Mouse (Mus musculus) heart, embryonic 14.5 days (tissue): ENCODE data around the gene 2010003K11Rik. TPM values are rescaled to one million over a fixed set of nuclear protein-coding genes. Genes with fewer than 3 reads are reported as not detected.

Experiments used
- ATAC-seq: fragments of 200-750 bp; cut with Nextera tagmentation; 2 replicates; pipeline ENCODE4 v1.8.0; 2017; ENCODE audit warnings: low read depth, moderate TSS enrichment; ENCODE audit not compliant: insufficient number of reproducible peaks, insufficient read depth, low FRiP score
- H3K27ac ChIP-seq, 2 experiments: fragments of 200-500 bp in 1 of 2; fragments of 300-500 bp in 1 of 2; sonication (generic) in 1 of 2; replicated peaks in 1 of 2; 2 replicates each; pipeline ENCODE4 v1.5.1; 2012 to 2014; ENCODE audit warnings: low read depth in 2 of 2, low read length in 2 of 2, control low read depth in 1 of 2, mild to moderate bottlenecking in 1 of 2, mixed read lengths in 1 of 2; ENCODE audit not compliant: control insufficient read depth in 1 of 2, insufficient read depth in 1 of 2
- H3K27me3 ChIP-seq: fragments of 300-500 bp; sonication (generic); 2 replicates; pipeline ENCODE4 v1.6.1; 2014; ENCODE audit warnings: mild to moderate bottlenecking, low read length, control low read depth; ENCODE audit not compliant: control insufficient read depth, insufficient read depth
- H3K36me3 ChIP-seq: fragments of 300-500 bp; sonication (generic); 2 replicates; pipeline ENCODE4 v1.6.1; 2014; ENCODE audit warnings: mild to moderate bottlenecking, control low read depth, low read length, mixed read lengths; ENCODE audit not compliant: control insufficient read depth, insufficient read depth
- H3K4me1 ChIP-seq, 2 experiments: fragments of 200-500 bp in 1 of 2; fragments of 300-500 bp in 1 of 2; sonication (generic) in 1 of 2; 2 replicates each; pipeline ENCODE4 v1.6.1; 2012 to 2014; ENCODE audit warnings: low read length in 2 of 2, control low read depth in 1 of 2, mixed read lengths in 1 of 2; ENCODE audit not compliant: control insufficient read depth in 2 of 2, insufficient read depth in 2 of 2
- H3K4me2 ChIP-seq: fragments of 300-500 bp; sonication (generic); 2 replicates; pipeline ENCODE4 v1.6.1; 2014; ENCODE audit warnings: mild to moderate bottlenecking, low read length
- H3K4me3 ChIP-seq, 2 experiments: fragments of 200-500 bp in 1 of 2; fragments of 300-500 bp in 1 of 2; sonication (generic) in 1 of 2; 2 replicates each; pipeline ENCODE4 v1.5.1; 2012 to 2014; ENCODE audit warnings: low read length in 2 of 2, mild to moderate bottlenecking in 2 of 2, control low read depth in 1 of 2, low read depth in 1 of 2, moderate library complexity in 1 of 2; ENCODE audit not compliant: control insufficient read depth in 1 of 2, insufficient read depth in 1 of 2
- H3K9ac ChIP-seq: fragments of 300-500 bp; sonication (generic); 2 replicates; pipeline ENCODE4 v1.6.1; 2014; ENCODE audit warnings: mild to moderate bottlenecking, low read length
- H3K9me3 ChIP-seq: fragments of 300-500 bp; sonication (generic); 2 replicates; pipeline ENCODE4 v1.6.1; 2016; ENCODE audit warnings: low read length, control low read depth; ENCODE audit not compliant: control insufficient read depth
- WGBS: fragments of 180-500 bp; shearing (Covaris S2); extraction: QIAGEN DNeasy Blood & Tissue Kit; methylation state at CpG from one replicate; pipeline ENCODE4 v1.1.7; 2014; 5-methylcytosine and 5-hydroxymethylcytosine counted together
- polyA plus RNA-seq: library from polyadenylated mRNA; unstranded; fragments of >200 nt; fragmentation: Nextera tagmentation; extraction: Ambion mirVana; gene quantifications from 2 replicates; pipeline ENCODE4 v1.2.1, GENCODE M21; 2014

The 2010003K11Rik gene
- polyA plus RNA-seq, 1 experiment from 2014 or later, result not detected

- H3K9ac ChIP-seq, result no peak overlapping the region
- 63% methylated on average over 3 of the region's 3 CpGs for WGBS
These were observed 38.2 kb upstream of the 2010003K11Rik start for GRCm38 (mm10) chr19:4536606-4537005.

GRCm38 (mm10) chr19:4535922-4536321 is 37.5 kb upstream of the 2010003K11Rik start:
- no peak for ATAC-seq

More at GRCm38 (mm10) chr19:4536606-4537005, 38.2 kb upstream of the 2010003K11Rik start:
- H3K27ac ChIP-seq, result no peak overlapping the region
- no peaks in the 10 kb centered on the region for H3K36me3 ChIP-seq
- no peaks in the 10 kb centered on the region for H3K27me3 ChIP-seq
- H3K9me3 ChIP-seq, result no peaks in the 10 kb centered on the region
- no peak for ATAC-seq
- H3K4me2 ChIP-seq, result no peak overlapping the region
- H3K4me3 ChIP-seq, result no peak overlapping the region
- H3K4me1 ChIP-seq, result no peaks in the 10 kb centered on the region

GRCm38 (mm10) chr19:4534646-4535045 is 36.3 kb upstream of the 2010003K11Rik start:
- no peak overlapping the region for H3K9ac ChIP-seq
- H3K4me2 ChIP-seq, result no peak overlapping the region
- H3K27ac ChIP-seq, result no peak overlapping the region
- no peaks in the 10 kb centered on the region for H3K9me3 ChIP-seq
- no peak for ATAC-seq
- H3K27me3 ChIP-seq, result no peaks in the 10 kb centered on the region
- no peaks in the 10 kb centered on the region for H3K4me1 ChIP-seq
- H3K36me3 ChIP-seq, result no peaks in the 10 kb centered on the region
- no peak overlapping the region for H3K4me3 ChIP-seq
- 86% methylated on average over 2 of the region's 2 CpGs for WGBS

More at GRCm38 (mm10) chr19:4535922-4536321, 37.5 kb upstream of the 2010003K11Rik start:
- H3K27me3 ChIP-seq, result no peaks in the 10 kb centered on the region
- no peak overlapping the region for H3K4me2 ChIP-seq
- H3K9ac ChIP-seq, result no peak overlapping the region
- H3K4me1 ChIP-seq, result no peaks in the 10 kb centered on the region
- H3K36me3 ChIP-seq, result no peaks in the 10 kb centered on the region
- H3K27ac ChIP-seq, result no peak overlapping the region
- H3K4me3 ChIP-seq, result no peak overlapping the region
- no peaks in the 10 kb centered on the region for H3K9me3 ChIP-seq

GRCm38 (mm10) chr19:4521426-4522050 is 23.2 kb upstream of the 2010003K11Rik start:
- no peak overlapping the region for H3K4me3 ChIP-seq
- no peak overlapping the region for H3K4me2 ChIP-seq
- ATAC-seq, result no peak
- 79% methylated on average over 3 of the region's 3 CpGs for WGBS
- H3K27me3 ChIP-seq, result no peaks in the 10 kb centered on the region
- H3K4me1 ChIP-seq, result no peaks in the 10 kb centered on the region
- H3K36me3 ChIP-seq, result no peaks in the 10 kb centered on the region
- no peak overlapping the region for H3K27ac ChIP-seq
- H3K9me3 ChIP-seq, result no peaks in the 10 kb centered on the region
- no peak overlapping the region for H3K9ac ChIP-seq

- Histone ChIP-seq H3K36me3 (no peaks in the 10 kb centered on the region), H3K4me2 (no peak overlapping the region), H3K9ac (no peak overlapping the region), H3K27ac (no peak overlapping the region), H3K9me3 (no peaks in the 10 kb centered on the region), H3K27me3 (no peaks in the 10 kb centered on the region), H3K4me3 (no peak overlapping the region), H3K4me1 (peaks cover 7 to 8% of the 10 kb centered on the region in 2 experiments)
- ATAC-seq, result no peak
- 31% methylated on average over 1 of the region's 1 CpGs for WGBS
These were observed 19.1 kb upstream of the 2010003K11Rik start for GRCm38 (mm10) chr19:4517483-4517882.

GRCm38 (mm10) chr19:4516288-4516687 is 17.9 kb upstream of the 2010003K11Rik start:
- WGBS, result 67% methylated on average over 2 of the region's 2 CpGs
- no peak overlapping the region for H3K9ac ChIP-seq
- H3K4me2 ChIP-seq, result no peak overlapping the region
- no peaks in the 10 kb centered on the region for H3K9me3 ChIP-seq
- H3K36me3 ChIP-seq, result no peaks in the 10 kb centered on the region
- no peak overlapping the region for H3K4me3 ChIP-seq
- no peaks in the 10 kb centered on the region for H3K27me3 ChIP-seq
- no peak overlapping the region for H3K27ac ChIP-seq
- H3K4me1 ChIP-seq, result peaks cover 7 to 8% of the 10 kb centered on the region in 2 experiments
- ATAC-seq, result no peak

GRCm38 (mm10) chr19:4515746-4516145 is 17.4 kb upstream of the 2010003K11Rik start:
- no peaks in the 10 kb centered on the region for H3K36me3 ChIP-seq
- H3K4me2 ChIP-seq, result no peak overlapping the region
- no peak overlapping the region for H3K4me3 ChIP-seq
- H3K27ac ChIP-seq, result no peak overlapping the region
- WGBS, result 38% methylated on average over 2 of the region's 2 CpGs
- H3K4me1 ChIP-seq, result peaks cover 11 to 13% of the 10 kb centered on the region in 2 experiments
- no peaks in the 10 kb centered on the region for H3K27me3 ChIP-seq
- ATAC-seq, result no peak
- no peak overlapping the region for H3K9ac ChIP-seq
- H3K9me3 ChIP-seq, result no peaks in the 10 kb centered on the region
